Mouse (Mus musculus) neural tube, postnatal 0 days (tissue): ENCODE measurements around the gene Npc1l1. TPM values are rescaled to one million over a fixed set of nuclear protein-coding genes. Genes with fewer than 3 reads are reported as not detected.

Experiments
- polyA plus RNA-seq: library from polyadenylated mRNA; unstranded; fragments of >200 nt; fragmentation: Nextera tagmentation; extraction: Ambion mirVana; gene quantifications from 2 replicates; pipeline ENCODE4 v1.2.1, GENCODE M21; 2015

Npc1l1 gene
- polyA plus RNA-seq = 0.03 TPM in 1 of 2 replicates, not detected in the other

DNA sequence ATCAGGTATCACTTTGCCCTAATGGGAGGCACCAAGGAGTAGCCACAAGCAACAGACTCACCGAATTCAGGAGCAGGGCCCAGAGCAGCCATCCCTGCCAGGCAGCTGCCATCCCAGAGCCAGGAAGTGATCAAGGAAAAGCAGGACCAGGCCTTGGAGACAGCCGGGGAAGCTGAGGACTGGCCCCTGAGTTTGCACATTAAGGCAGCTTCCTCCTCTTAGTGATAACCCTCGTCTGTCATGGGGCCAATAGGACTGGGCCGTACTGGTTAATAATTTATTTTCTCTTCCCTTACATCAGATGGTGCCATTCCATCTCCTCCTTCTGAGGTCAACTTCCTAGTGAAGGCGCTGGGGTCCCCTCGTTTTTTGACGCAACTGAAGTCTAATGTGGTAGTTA, at the start of gene Npc1l1:
Gene Npc1l1 (minus strand): TSS at position 132 of the 400 bp plus-strand sequence.

DNA sequence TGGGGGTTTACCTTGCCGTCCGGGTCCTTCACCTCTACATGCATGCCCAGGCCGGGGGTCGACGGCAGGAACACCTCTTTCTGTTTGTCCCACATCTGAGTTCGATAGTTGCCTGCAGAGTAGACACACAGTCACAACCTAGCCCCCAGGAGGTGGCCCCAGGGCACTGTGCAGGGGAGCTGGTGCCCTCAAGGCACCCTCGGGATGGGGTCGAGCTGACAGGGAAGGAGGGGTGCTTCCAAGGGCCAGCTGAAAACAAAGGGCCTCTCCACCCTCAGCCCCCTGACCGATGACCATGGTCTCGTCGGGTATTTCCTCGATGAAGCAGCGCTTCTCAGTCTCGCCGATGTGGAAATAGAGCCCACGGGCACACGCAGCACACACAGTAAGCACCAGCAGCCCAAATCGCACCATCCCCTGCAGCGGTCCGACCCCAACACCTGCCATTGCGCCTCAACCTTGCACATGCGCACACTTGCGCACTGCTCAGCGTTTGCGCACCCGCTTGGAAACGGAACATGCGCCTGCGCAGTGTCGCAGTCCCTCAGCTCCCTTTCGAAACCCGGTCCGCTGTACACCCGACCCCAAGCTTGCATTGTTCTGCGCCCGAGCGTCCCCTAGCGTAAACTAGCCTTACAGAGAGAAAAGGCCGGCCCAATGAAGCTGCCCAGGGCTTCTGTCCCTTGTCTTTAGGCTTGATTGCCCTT, 44.6 kb upstream of the Npc1l1 start, which contains the start of gene Tmed4:
Gene Tmed4 (minus strand): TSS at position 484 of the 707 bp plus-strand sequence.

DNA sequence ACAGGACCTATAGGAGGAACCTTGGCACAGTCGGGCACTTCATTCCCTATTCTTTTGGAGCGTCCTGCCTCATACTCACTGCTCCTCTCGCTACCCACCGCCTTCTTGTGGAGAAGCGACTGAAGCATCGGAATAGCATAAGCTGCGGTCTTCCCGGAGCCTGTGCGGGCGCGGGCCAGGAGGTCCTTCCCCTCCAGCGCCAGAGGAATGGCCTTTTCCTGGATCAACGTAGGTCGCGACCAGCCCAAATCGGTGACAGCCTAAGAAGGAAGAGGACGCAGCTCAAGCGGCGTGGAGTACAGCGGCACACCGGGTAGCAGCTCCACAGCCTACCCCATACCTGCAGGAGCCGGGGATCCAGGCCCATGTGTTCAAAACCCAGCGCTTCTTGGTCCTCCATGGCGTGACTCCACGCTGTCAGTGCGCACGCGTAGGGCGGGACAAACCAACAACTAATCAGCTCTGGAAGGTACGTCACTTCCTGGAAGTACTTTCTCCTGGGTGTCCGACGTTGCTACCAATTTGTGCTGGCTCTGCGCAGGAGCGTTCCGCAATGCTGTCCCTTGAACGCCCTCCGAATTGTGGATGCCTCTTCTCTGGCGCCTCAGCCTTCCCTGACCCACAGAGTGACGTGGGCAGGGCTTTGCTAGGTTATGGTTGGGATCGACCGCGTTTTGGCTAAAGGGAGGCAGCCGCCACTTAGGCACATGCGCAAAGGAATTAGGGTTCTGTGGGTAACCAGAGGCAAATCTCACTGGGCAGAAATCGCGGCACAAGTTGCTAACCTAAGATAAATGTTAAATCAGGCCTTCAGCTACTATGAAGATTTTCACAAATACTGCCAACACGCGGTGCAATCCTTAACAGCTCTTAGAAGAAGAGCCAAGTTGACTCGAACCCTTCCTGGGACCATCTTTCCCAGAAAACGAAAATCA, 37.6 kb upstream of the Npc1l1 start, which contains the start of gene Ddx56:
Gene Ddx56 (minus strand): TSS at position 453 of the 935 bp plus-strand sequence.

DNA sequence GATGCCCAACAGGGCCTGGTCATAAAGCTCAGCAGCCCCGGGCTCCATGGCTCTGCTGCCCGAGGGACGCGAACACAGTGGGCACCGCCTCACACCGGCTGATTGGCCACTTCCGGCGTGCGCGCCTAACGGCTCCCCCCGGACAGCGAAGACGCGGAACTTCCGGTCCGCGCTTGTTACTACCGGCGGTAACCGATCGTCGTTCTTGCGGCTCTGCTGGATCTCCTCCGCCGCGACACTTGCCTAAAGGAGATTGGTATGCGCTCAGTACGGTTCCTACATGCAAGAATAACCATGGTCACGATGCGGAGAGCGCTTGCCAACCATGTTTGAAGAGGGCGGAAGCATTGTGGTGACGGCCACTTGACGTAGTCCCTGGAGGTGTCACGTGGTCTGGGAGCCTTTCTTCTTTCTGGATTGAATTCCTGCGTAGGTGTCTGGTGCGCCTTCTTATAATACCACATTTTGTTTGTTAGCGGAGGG, 29.8 kb downstream of the Npc1l1 start, which contains the start of gene Nudcd3:
Gene Nudcd3 (minus strand): TSS at position 329 of the 483 bp plus-strand sequence.

DNA sequence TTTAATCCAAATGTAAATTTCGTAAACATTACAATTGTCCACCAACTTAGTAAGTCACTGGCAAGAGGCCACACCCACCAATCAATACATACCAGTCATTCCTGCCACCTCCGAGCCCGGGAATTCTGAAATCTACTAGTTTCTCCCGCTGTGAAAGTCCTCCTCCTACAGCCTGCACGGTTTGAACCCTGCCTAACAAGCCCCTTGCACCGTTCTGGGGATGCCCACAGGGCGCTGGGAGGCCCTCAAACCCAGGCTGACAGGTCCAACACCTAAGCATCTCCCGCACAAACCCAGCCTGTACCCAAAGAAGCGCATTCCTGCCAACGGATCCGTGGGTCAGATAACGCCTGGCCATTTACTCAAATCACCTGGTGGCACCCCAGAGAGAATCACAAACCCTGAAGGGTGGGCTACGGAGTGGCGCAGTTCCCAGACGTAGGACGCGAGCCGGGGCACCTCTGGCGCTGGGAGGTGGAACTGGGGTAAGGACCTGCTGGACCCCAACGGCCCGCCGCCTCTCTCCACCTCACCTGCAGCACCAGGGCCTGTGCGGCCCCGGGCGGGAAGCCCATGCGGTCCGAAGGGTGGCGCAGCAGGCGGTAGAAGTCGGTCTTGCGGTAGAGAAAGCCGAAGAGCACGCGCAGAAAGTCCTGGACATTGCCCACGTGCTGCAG, 30.4 kb downstream of the Npc1l1 start, which contains the start of gene A730071L15Rik:
Gene A730071L15Rik (plus strand): TSS at position 620 of the 677 bp plus-strand sequence.

Other genes with a start within 250 kb of the Npc1l1 start
- gene Camk2b, start 163.8 kb downstream of the Npc1l1 start, polyA plus RNA-seq = 173 and 185 TPM in 2 replicates
- 0.54 and 0.66 TPM in 2 replicates for gene A730071L15Rik, start 30.1 kb downstream of the Npc1l1 start, polyA plus RNA-seq
- 56.5 and 60.7 TPM in 2 replicates for gene Nudcd3, start 29.7 kb downstream of the Npc1l1 start, polyA plus RNA-seq
- gene Ddx56, start 37.6 kb upstream of the Npc1l1 start, polyA plus RNA-seq = 63.5 and 66.3 TPM in 2 replicates
- gene Tmed4, start 44.7 kb upstream of the Npc1l1 start, polyA plus RNA-seq = 97.4 and 102 TPM in 2 replicates
- 103 and 113 TPM in 2 replicates for gene Ogdh, start 61.5 kb upstream of the Npc1l1 start, polyA plus RNA-seq
- 31.1 and 33.3 TPM in 2 replicates for gene Zmiz2, start 158.9 kb upstream of the Npc1l1 start, polyA plus RNA-seq
- gene Ppia, start 185.3 kb upstream of the Npc1l1 start, polyA plus RNA-seq = 5,012 and 5,631 TPM in 2 replicates
- 149 and 163 TPM in 2 replicates for gene H2afv, start 214.3 kb upstream of the Npc1l1 start, polyA plus RNA-seq
- 17.7 and 19.8 TPM in 2 replicates for gene Purb, start 245.8 kb upstream of the Npc1l1 start, polyA plus RNA-seq